Mouse (Mus musculus): Measurements from ENCODE around the gene Ank2. TPM values are rescaled to one million over a fixed set of nuclear protein-coding genes. Genes with fewer than 3 reads are reported as not detected.

Gene Ank2
- total RNA-seq (2015): not detected in 2 replicates
- total RNA-seq (2017): 0.50 TPM in 1 of 2 replicates, not detected in the other

GRCm38 (mm10) chr3:127498742-127499400 lies at the start of gene Ank2:
TSS of gene Ank2 (minus strand) at chr3:127499350.
- ATAC-seq (replicated peaks; ENCODE audit: poor library complexity): peak; percentile 70

- peak; percentile 59 for ATAC-seq (replicated peaks; ENCODE audit: poor library complexity)
Observed at GRCm38 (mm10) chr3:127547882-127548281, 48.7 kb upstream of the Ank2 start.

- ATAC-seq (replicated peaks; ENCODE audit: poor library complexity): no peak
Observed at GRCm38 (mm10) chr3:127544610-127545121, 45.5 kb upstream of the Ank2 start.

GRCm38 (mm10) chr3:127543976-127544375 lies 44.8 kb upstream of the Ank2 start:
- ATAC-seq (replicated peaks; ENCODE audit: poor library complexity): no peak

GRCm38 (mm10) chr3:127539193-127539592 lies 40.0 kb upstream of the Ank2 start:
- no peak for ATAC-seq (replicated peaks; ENCODE audit: poor library complexity)

- no peak for ATAC-seq (replicated peaks; ENCODE audit: poor library complexity)
Observed at GRCm38 (mm10) chr3:127530293-127530692, 31.1 kb upstream of the Ank2 start.

- ATAC-seq (replicated peaks; ENCODE audit: poor library complexity): no peak
Observed at GRCm38 (mm10) chr3:127529824-127530223, 30.7 kb upstream of the Ank2 start.

GRCm38 (mm10) chr3:127529210-127529609 lies 30.1 kb upstream of the Ank2 start:
- no peak for ATAC-seq (replicated peaks; ENCODE audit: poor library complexity)

GRCm38 (mm10) chr3:127527465-127528034 lies 28.4 kb upstream of the Ank2 start:
- no peak for ATAC-seq (replicated peaks; ENCODE audit: poor library complexity)

GRCm38 (mm10) chr3:127525188-127525819 lies 26.2 kb upstream of the Ank2 start:
- ATAC-seq (replicated peaks; ENCODE audit: poor library complexity): no peak

GRCm38 (mm10) chr3:127521156-127521555 lies 22.0 kb upstream of the Ank2 start:
- no peak for ATAC-seq (replicated peaks; ENCODE audit: poor library complexity)

GRCm38 (mm10) chr3:127520300-127520699 lies 21.1 kb upstream of the Ank2 start:
- no peak for ATAC-seq (replicated peaks; ENCODE audit: poor library complexity)

GRCm38 (mm10) chr3:127515251-127515650 lies 16.1 kb upstream of the Ank2 start:
- ATAC-seq (replicated peaks; ENCODE audit: poor library complexity): no peak

GRCm38 (mm10) chr3:127513699-127514098 lies 14.5 kb upstream of the Ank2 start:
- no peak for ATAC-seq (replicated peaks; ENCODE audit: poor library complexity)

GRCm38 (mm10) chr3:127512794-127513335 lies 13.7 kb upstream of the Ank2 start:
- ATAC-seq (replicated peaks; ENCODE audit: poor library complexity): no peak

GRCm38 (mm10) chr3:127511786-127512746 lies 12.9 kb upstream of the Ank2 start:
- no peak for ATAC-seq (replicated peaks; ENCODE audit: poor library complexity)

- ATAC-seq (replicated peaks; ENCODE audit: poor library complexity): peak; percentile 57
Observed at GRCm38 (mm10) chr3:127507878-127508783, 9.0 kb upstream of the Ank2 start.

- peak; percentile 69 for ATAC-seq (replicated peaks; ENCODE audit: poor library complexity)
Observed at GRCm38 (mm10) chr3:127498197-127498741, 881 bp downstream of the Ank2 start.

GRCm38 (mm10) chr3:127492663-127493062 lies 6.5 kb downstream of the Ank2 start:
- no peak for ATAC-seq (replicated peaks; ENCODE audit: poor library complexity)

All from megakaryocyte progenitor cell, adult 5-6 weeks (primary cell).